Mouse (Mus musculus): ENCODE data around the gene Sh3gl1. TPM values are rescaled to one million over a fixed set of nuclear protein-coding genes. Genes with fewer than 3 reads are reported as not detected.

Sh3gl1 gene
- 100 to 1,000 TPM in 1 of 2 experiments, 10 to 100 TPM in 1; 42.7 to 118 TPM for polyA plus RNA-seq (2012; fragmentation: generic; extraction: Trizol)

GRCm38 (mm10) chr17:56036176-56036900 is at the start of gene Sh3gl1:
Gene Sh3gl1, minus strand, starts transcription at chr17:56036635.

DNA sequence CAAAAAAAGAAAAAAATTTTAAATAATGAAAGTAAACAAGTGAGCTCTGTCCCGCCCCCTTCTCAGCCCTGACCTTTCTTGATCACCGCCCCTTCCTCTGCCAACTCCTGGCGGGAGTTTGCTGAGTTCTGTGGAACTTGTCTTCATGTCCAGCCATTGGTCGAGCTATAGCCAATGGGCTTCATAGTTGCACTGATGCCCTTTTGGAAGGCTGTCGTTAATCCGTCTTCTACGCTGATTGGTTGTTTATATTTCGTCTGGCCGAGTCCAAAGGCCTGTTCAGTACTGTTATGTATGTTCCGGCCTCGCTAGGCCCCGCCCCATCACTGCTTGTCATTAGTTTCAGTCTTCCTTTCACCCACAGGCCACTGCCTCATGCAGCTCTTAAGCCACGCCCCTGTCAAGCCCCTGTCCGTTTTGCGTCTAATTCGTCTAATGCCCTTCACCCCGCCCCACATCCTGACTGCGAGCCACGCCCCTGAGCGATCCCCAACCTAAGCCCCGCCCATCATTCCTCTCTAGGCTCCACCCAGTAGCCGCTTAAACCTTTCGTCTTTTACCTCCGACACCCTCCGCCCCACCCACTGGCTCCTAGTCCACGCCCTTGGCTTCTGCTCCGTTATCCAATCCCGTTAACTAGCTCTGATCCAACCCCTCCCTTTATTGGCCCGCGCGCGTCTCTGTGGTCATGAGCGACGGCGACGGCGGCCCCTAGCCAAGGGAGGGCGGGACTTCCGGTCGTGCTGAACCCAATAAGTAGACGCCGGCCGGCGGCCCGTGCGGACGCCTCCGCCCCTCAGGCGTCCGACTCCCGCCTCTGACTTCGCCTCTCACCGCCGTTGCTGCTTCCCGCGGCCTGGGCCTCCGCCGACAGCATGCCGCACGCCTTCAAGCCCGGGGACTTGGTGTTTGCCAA is 42.7 kb upstream of the Sh3gl1 start, which contains the start of gene Hdgfl2:
Gene Hdgfl2, plus strand, starts transcription at position 755 of the 916 bp plus-strand sequence.

DNA sequence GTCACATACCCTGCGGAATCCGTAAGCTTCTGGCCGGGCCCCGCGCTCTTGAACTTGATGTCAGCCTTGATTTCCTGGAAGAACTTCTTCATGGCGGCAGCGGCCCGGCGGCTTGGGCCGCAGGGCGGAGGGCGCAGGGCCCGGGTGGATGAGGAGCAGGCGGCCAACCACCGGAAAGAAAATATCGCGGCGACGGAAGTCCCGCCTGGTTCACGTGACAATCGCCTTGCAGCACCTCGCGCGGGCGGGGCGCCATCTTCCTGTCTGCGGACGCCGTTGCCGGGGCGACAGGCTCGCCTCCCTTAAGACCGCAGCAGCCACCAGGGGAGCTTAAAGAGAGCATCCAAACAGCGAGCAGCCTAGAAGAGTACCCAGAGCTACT is 38.4 kb upstream of the Sh3gl1 start, which contains the start of gene Ubxn6:
Gene Ubxn6, minus strand, starts transcription at position 202 of the 382 bp plus-strand sequence.

GRCm38 (mm10) chr17:56040030-56040856 is 3.8 kb upstream of the Sh3gl1 start, which contains the start of gene Chaf1a:
Gene Chaf1a, plus strand, starts transcription at chr17:56040439.

DNA sequence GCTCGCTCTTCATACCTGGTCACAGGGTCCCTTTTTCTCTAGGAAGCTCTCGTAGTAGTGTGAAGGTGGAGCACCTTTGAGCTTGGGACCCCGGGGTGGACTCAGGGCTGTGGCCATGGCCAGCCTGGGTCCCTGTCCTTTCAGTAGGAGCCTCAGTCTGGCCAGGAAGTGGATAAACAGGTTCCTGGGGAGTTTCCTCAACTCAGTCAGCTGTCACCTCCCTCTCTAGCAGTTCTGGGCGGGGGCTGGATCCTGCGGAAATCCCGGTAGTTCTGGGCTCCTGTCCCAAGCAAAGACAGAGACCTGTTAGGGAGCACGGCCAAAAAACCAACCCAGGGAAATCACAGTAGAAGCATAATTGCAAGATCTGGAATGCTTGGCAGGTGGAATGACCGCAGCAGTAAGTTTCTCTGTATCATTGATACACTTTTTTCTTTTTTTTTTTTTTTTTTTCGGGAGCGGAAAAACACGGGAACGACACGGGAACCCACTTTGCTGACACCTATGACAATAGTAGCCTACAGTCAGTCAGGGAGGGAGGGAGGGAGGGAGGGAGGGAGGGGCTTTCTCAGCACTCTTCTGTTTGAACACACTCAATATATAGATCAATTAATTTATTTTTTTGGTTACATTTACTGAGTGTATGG is 30.9 kb downstream of the Sh3gl1 start, which contains the start of the genes Stap2 and Mpnd:
Gene Stap2, minus strand, starts transcription at position 170 of the 647 bp plus-strand sequence.
Gene Mpnd, plus strand, starts transcription at position 297 of the 647 bp plus-strand sequence.

DNA sequence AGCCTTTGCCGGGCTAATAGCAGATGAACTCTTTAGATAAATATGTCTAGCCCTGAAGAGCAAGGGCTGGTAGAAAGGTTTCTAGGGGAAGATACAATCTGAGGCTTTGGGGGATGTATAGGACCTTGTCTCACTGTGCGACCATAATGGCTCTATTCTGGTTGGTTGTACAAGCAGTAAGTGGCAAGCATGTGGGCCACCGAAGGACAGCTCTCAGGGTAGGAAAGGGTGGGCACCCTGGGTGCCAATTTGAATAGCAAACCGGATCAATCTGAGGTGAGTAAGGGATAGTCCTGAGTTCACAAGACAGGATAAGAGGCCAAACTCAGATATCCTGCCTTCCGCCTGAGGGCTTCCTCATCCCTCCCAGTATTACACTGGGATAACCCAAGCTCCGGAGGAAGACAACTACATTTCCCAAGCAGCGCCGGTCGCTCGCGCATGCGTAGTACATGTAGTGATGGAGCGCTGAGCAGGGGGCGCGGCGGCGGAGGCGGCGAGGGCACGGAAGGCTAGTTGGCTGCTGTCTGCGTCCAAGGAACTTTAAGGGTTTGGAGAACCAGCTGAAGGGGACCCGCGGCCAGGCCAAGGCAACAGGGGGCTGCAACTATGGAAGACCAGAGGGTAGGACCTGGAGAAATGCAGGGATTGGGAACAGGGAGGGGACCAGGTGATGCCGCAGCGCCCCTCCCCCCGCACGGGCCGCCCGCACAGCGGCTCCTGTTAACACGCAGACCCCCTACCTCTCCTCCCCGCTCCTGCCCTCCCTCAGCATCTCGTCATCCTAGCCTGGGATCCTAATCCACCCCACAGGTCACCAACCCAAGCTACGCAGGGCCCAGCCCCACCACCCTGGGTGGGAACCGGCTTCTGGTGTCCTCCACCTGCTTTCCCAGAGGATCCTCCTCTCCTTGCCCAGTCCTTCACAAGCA is 50.1 kb downstream of the Sh3gl1 start, which contains the start of gene Fsd1:
Gene Fsd1, plus strand, starts transcription at position 480 of the 932 bp plus-strand sequence.

DNA sequence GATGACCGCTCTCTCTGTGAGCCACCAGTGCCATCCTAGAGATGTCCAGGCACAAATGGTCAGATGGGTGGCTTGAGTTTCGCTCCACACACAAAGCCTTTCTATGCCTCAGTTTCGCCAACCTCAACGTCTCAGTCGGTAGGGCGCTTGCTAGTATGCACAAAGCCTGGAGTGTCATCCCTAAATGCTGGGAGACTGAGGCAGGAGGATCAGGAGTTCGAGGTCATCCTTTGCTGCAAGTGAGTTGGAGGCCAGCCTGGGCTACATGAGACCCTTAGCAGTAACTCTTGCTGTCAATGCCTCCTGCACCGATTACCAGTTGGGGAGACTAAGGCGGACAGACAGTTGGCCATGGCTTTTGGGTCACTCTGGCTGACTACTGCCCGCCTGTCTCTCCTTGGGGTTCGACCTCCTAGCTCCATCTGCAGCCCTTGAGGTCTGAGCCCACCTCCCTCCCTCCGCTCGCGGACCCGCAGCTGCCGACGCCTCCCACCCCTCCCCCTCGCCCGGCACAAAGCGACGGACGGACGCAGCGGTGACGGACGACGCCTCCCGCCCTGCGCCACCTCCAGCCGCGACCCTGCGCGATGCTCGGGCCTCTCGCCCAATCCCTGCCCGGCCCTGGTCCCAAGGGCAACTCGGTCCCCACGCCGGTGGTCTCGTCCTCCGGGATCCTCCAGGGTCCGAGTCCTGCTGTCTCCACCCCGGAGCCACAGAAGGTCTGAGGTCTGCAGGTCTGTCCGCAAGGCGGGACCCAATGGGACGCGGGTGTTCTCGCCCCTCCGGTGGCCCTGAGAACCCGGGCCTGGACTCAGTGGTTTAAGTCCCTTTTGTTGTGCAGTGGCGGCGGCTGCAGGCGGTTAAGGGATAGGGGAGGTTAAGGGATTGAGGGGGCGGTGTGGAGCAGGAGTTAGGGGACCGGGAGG is 66.2 kb downstream of the Sh3gl1 start, which contains the start of gene Shd:
Gene Shd, plus strand, starts transcription at position 502 of the 926 bp plus-strand sequence.

Other genes with a start within 250 kb of the Sh3gl1 start
- gene Zfp119a, start 157.7 kb downstream of the Sh3gl1 start, polyA plus RNA-seq (2012; fragmentation: generic; extraction: Trizol), result under 1 TPM; 0.07 to 0.77 TPM
- gene Zfp959, start 144.5 kb downstream of the Sh3gl1 start, polyA plus RNA-seq (2012; fragmentation: generic; extraction: Trizol), result 1 to 10 TPM in 1 of 2 experiments, under 1 TPM in 1; 0.12 to 1.7 TPM
- under 1 TPM; 0.06 to 0.94 TPM for gene Zfp119b, start 87.1 kb downstream of the Sh3gl1 start, polyA plus RNA-seq (2012; fragmentation: generic; extraction: Trizol)
- gene Ebi3, start 84.0 kb downstream of the Sh3gl1 start, polyA plus RNA-seq (2012; fragmentation: generic; extraction: Trizol), result under 1 TPM in 1 of 2 experiments, not detected in 1; 0.06 TPM
- 10 to 100 TPM; 16.0 to 20.0 TPM for gene Yju2, start 77.5 kb downstream of the Sh3gl1 start, polyA plus RNA-seq (2012; fragmentation: generic; extraction: Trizol)
- under 1 TPM; 0.02 to 0.21 TPM for gene Shd, start 66.2 kb downstream of the Sh3gl1 start, polyA plus RNA-seq (2012; fragmentation: generic; extraction: Trizol)
- gene Fsd1, start 50.1 kb downstream of the Sh3gl1 start, polyA plus RNA-seq (2012; fragmentation: generic; extraction: Trizol), result 1 to 10 TPM in 1 of 2 experiments, under 1 TPM in 1; 0.64 to 1.5 TPM
- gene Stap2, start 31.1 kb downstream of the Sh3gl1 start, polyA plus RNA-seq (2012; fragmentation: generic; extraction: Trizol), result 1 to 10 TPM in 1 of 2 experiments, under 1 TPM in 1; 0.34 to 1.7 TPM
- 100 to 1,000 TPM; 124 to 143 TPM for gene Mpnd, start 30.9 kb downstream of the Sh3gl1 start, polyA plus RNA-seq (2012; fragmentation: generic; extraction: Trizol)
- 10 to 100 TPM; 11.2 to 22.3 TPM for gene Chaf1a, start 3.8 kb upstream of the Sh3gl1 start, polyA plus RNA-seq (2012; fragmentation: generic; extraction: Trizol)
- gene Ubxn6, start 38.4 kb upstream of the Sh3gl1 start, polyA plus RNA-seq (2012; fragmentation: generic; extraction: Trizol), result 10 to 100 TPM; 74.6 to 75.5 TPM
- 10 to 100 TPM; 79.2 to 93.8 TPM for gene Hdgfl2, start 43.0 kb upstream of the Sh3gl1 start, polyA plus RNA-seq (2012; fragmentation: generic; extraction: Trizol)
- 10 to 100 TPM in 1 of 2 experiments, 1 to 10 TPM in 1; 2.6 to 25.7 TPM for gene Plin4, start 73.2 kb upstream of the Sh3gl1 start, polyA plus RNA-seq (2012; fragmentation: generic; extraction: Trizol)
- under 1 TPM in 1 of 2 experiments, not detected in 1; 0.07 TPM for gene Plin5, start 81.0 kb upstream of the Sh3gl1 start, polyA plus RNA-seq (2012; fragmentation: generic; extraction: Trizol)
- gene Lrg1, start 85.4 kb upstream of the Sh3gl1 start, polyA plus RNA-seq (2012; fragmentation: generic; extraction: Trizol), result under 1 TPM in 1 of 2 experiments, not detected in 1; 0.08 TPM
- under 1 TPM; 0.48 to 0.54 TPM for gene Sema6b, start 103.7 kb upstream of the Sh3gl1 start, polyA plus RNA-seq (2012; fragmentation: generic; extraction: Trizol)
- 1 to 10 TPM; 1.8 to 9.3 TPM for gene Tnfaip8l1, start 125.8 kb upstream of the Sh3gl1 start, polyA plus RNA-seq (2012; fragmentation: generic; extraction: Trizol)
- 100 to 1,000 TPM; 116 to 121 TPM for gene Mydgf, start 147.3 kb upstream of the Sh3gl1 start, polyA plus RNA-seq (2012; fragmentation: generic; extraction: Trizol)
- gene Dpp9, start 182.3 kb upstream of the Sh3gl1 start, polyA plus RNA-seq (2012; fragmentation: generic; extraction: Trizol), result 10 to 100 TPM; 17.4 to 41.3 TPM
- 10 to 100 TPM in 1 of 2 experiments, 1 to 10 TPM in 1; 7.5 to 10.7 TPM for gene Fem1a, start 220.2 kb upstream of the Sh3gl1 start, polyA plus RNA-seq (2012; fragmentation: generic; extraction: Trizol)
- 10 to 100 TPM in 1 of 2 experiments, 1 to 10 TPM in 1; 7.4 to 27.7 TPM for gene Ticam1, start 240.2 kb upstream of the Sh3gl1 start, polyA plus RNA-seq (2012; fragmentation: generic; extraction: Trizol)

Measured in C3H10T1/2 (cell line).